Mouse (Mus musculus): ENCODE data around the gene Eno3.
A peak's percentile ranks its signal among the peaks of the same experiment; 100 is the strongest.

Eno3 gene

DNA sequence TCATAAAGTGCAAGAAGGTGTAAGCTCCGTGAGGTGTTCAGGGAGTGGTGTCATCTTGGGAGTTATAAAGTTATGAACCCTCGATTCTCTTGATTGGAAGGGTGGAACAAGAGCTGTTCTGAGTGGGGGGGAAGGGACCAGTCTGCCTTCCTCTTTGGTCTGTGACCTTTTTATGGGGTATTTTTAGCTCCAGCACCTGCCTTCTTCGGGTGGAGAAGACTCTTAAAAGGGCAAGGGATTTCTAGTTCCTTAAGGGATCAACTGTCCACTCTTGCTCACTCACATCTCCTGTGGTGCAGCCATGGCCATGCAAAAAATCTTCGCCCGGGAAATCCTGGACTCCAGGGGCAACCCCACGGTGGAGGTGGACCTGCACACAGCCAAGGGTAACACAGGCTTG, 571 bp downstream of the Eno3 start:
- no peak for DNase-seq (ENCODE audit: low spot score in 2 of 2)

DNA sequence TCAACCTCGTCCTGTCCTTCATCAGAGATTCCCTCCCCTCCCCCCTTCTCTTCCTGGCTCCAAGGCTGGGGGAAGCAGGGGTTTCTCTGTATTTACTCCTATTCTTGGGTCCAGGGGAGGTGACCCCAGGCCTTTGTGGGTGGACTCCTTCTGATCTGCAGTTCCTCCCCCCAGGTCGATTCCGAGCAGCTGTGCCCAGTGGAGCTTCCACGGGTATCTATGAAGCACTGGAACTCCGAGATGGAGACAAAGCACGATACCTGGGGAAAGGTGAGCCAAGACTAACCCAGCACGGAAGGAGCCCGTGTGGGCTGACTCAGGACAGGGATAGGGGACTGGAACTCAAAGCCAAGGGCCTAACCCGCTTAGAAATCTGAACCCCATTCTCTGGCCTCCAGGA, 989 bp downstream of the Eno3 start:
- no peak for DNase-seq (ENCODE audit: low spot score in 2 of 2)

DNA sequence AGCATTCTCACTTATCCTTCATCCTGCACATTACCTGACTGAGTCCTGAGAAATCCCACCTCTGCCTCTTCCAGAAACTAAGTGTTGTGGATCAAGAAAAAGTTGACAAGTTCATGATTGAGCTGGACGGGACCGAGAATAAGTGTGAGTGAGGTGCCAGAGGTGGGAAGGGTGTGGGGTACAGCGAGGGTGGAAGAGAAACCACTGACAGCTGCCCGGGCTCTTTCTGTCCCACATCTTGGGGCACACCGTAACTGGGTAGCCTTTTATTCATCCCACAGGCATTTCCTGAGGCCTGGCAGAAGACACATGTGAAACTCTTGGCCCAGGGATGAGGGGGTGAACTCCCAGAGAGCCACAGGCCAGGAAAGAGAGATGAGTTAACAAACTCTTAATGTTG, 1.5 kb downstream of the Eno3 start:
- DNase-seq (ENCODE audit: low spot score in 2 of 2) = no peak

DNA sequence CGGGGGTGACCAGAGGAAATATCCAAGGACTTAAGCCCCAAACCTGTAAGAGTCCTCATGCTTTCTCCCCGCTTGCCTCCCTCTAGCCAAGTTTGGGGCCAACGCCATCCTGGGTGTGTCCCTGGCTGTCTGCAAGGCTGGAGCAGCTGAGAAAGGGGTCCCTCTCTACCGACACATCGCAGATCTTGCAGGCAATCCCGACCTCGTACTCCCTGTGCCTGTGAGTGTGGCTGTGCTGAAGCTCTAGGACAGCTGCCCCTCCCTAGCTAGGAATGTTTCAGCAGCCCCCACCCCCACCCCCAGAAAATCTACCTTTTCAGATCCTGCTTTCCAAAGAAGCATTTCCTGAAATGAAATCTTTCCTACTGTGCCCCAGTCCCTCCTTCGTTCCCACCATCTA, 1.9 kb downstream of the Eno3 start:
- no peak for DNase-seq (ENCODE audit: low spot score in 2 of 2)

DNA sequence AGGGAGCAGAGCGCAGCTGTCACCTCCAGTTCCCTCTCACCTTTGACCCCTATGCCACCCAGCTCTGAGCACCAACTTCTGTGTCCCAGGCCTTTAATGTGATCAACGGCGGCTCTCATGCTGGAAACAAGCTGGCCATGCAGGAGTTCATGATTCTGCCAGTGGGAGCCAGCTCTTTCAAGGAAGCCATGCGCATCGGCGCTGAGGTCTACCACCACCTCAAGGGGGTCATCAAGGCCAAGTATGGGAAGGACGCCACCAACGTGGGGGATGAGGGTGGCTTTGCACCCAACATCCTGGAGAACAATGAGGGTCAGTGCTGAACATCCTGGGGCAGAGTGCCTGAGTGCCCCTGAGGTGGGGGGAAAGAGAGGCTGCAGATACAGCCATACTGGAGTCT, 3.6 kb downstream of the Eno3 start:
- DNase-seq (ENCODE audit: low spot score in 2 of 2) = no peak

DNA sequence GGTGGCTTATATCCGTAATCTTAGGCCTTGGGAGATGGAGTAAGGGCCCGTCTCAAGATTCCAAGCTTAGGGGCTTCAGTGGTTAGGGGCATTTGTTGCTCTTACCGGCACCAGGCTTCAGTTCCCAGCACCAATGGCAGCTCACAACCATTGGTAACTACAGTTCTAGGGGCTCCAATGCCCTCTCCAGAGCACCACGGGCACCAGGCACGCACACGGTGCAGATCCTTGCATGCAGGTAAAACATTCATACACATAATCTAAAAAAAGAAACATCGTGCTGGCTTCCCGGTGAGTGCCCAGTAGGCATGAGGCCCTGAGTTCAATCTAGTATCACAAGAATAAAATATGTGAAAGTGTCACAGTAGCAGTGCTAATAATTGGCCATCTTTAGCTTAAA, 6.1 kb downstream of the Eno3 start:
- no peak for DNase-seq (ENCODE audit: low spot score in 2 of 2)

DNA sequence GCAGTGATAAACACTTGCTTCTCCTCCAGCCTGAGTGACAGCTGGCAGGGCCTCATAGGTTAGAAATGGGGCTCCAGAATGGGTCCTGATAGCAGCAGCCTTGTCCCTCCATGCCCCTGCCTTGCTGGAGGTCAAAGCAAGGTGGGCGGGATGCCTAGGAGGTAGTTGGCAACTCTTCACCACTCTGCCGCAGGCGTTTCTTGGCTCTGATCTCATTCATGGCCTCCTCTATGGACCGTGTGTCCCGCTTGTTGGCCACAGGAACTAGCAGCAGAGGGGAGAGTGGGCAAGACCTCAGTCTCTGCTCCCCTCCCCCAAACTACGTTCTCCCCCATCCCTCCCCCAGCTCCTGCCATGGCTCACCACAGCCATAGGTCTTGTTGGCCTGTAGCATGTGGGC, 7.0 kb downstream of the Eno3 start:
- no peak for DNase-seq (ENCODE audit: low spot score in 2 of 2)

DNA sequence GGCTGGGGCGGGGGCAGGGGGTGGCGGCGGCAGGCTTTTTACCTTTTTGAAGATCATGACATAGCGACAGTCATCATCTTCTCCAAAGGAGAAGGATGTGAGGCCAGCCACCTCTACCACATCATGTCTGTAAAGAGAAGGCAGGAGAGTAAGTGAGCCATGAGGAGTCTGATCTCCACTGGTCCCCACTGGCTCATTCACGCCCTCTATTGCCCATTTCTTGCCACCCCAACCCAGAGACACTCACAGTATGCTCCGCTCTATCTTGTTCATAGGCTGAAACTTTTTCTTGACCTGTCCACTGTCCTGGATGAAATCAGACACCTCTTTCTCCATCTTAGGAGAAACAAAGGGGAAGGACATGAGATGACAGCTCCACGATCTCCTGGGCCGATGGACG, 7.7 kb downstream of the Eno3 start:
- DNase-seq (ENCODE audit: low spot score in 2 of 2) = no peak

DNA sequence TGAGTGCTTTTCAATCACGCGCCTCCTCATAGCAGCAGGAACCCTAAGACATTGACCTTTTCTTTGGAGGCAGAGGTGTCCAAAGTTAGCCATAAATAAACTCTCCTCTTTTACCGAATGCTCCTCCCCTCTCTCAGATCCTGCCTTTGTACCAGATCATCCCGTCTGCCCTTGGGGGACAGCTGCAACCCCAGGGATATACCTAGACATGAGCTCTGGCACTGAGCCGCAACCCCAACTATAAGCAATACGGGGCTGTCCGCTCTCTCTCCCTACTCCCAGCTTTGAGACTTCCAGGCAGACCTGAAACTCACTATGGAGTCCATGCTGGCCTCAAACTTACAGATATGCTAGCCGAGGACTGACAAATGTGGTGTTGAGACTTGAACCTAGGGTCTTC, 9.7 kb downstream of the Eno3 start:
- no peak for DNase-seq (ENCODE audit: low spot score in 2 of 2)

DNA sequence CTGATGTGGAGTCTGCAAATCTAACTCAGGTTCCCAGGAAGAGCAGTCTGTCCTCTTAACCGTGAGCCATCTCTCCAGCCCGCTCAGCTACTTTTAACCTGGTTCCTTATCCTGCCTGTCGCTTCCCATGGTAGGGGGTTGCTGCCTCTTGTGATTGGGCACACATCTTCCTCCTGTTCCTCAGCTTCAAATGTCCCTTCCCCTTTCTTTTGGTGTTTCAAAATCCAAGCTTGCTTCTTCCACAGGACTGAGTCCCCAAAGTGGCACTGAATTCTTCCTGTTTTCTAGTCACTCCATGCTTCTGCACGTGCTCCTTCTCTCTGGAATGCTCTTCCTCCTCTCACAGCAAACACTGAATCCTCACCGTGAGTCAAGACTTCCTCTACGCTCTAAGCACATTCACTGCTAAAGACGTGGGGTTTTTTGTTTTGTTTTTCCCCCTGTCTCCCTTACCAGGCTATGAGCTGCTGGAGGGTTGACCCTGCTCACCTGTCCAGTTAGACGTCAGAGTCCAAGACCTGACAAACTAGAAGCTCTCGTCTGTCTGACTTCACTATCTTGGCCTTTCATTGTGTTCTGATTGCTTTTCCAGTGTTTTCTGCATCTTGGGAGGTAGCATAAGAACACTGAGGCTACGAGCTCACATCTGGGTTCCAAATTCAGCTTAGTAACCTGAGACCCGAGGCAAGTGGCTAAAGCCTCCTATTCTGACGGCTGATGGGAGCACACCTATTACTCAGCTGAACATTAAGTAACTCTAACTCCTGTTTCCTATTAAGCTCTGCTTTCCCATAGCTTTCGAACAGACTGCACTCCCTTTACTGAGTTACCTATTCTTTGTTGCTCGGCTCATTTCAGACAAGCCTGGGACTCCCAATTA, 10.5 kb downstream of the Eno3 start:
- DNase-seq (ENCODE audit: low spot score in 2 of 2) = no peak

DNA sequence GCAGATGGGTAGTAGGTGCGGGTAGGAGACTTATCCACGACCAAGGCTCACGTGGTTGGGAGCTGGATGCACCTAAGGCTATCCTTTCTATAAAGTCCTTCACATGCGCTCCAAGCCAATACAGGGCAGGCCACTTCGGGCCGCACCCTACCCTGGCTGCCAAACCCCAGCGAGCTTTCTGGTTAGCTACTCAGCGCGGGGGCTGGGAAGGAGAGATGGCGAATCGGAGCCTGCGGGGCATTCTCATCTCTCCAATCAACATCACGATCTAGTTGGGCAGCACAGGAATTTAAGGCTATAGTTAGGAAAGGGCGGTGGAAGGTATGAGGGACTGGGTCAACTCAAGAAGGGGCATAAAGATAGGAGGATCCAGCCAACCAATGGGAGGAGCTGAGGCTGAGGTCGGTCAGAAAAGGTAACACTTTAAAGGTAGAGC, 11.4 kb downstream of the Eno3 start:
- no peak for DNase-seq (ENCODE audit: low spot score in 2 of 2)

DNA sequence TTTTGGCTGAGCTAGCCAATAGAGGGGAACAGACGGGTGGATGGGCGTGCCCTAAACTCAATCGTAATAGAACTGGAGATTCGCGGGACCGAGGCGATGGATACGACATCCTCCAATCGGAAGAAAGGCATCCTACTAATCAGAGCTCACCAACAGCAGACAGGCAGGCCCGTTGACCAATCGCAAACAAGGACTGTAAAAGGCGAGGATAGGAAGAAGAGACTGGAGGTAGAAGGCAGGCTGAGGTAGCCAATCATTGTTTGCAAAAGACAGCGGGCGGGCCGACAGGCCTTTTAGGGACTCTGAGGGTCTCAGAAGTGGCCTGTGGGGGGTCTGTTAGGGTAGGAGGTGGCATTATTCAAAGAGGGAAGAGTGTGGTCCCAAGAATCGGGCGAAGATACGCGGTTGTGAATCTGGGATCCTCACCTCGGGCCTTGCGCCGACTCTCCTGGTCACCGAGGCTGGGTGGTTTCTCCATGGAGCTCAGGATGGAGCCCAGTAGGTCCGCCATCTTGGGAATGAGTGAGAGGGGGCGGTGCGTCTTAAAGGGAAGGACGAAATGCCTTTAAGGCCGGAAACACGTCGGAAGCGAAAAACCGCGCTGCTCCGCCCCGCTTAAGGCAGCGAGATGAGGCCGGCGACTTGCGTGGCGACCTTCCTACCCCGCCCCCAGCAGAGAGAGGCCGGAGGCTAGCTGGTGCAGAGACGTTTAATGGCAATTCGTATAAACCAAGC, 11.9 kb downstream of the Eno3 start, which contains the start of gene Spag7:
TSS of gene Spag7 (minus strand) at position 646 of the 735 bp plus-strand sequence.
- DNase-seq (ENCODE audit: low spot score in 2 of 2) = peak; percentile 99 to 100

DNA sequence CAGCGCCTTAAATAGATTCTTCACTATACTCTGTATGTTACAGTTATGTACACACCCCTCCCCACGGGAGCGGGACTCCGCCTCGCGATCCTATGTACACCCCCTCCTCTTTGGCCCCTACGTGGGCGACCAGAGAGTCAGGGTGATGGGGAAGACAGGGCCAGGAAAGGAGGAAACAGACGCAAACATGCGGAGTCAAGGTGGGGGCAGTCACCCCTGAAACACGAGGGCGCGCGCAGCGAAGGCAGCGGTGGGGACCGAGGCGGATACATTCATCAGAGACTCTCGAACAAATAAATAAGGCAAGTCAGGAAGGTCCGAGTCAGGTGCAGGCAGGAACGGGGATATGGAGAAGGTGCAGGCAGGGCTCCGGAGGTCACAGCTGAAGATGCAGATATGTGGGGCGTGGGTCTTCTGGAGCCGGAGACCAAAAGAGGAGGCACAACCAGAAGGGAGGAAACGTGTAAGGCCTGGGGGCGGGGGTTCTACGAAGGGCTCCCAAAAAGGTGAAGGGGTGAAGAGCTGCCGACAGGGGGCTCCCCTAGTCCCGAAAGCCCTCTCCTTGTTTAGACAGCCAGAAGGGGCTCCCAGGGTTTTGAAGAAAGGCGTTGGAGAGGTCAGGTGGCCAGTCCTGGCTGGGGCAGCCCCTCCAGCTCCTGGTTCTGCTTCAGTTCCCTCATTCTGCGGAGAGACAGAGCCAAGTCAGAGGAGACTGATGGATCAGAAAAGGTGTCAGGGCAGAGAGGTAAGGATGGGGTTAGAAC, 12.8 kb downstream of the Eno3 start:
- no peak for DNase-seq (ENCODE audit: low spot score in 2 of 2)

DNA sequence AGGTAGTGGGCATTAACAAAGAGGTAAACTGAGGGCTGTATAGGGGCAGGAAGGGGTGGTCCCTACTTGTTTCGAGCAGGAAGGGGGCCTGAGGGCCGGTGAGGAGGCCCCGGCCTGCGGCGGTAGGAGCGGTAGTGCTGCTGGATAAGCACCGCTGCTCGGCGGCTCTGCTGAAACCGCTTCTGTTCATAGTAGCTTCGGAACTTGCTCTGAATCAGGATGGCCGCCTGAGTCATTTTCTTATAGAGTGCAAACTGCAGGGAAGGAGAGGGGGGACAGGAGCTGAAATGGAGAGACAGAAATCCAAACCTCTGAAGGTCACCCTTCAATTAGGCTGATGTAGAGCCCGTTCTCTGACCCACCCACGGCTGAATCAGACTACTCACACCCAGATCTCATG, 13.5 kb downstream of the Eno3 start:
- DNase-seq (ENCODE audit: low spot score in 2 of 2) = no peak

DNA sequence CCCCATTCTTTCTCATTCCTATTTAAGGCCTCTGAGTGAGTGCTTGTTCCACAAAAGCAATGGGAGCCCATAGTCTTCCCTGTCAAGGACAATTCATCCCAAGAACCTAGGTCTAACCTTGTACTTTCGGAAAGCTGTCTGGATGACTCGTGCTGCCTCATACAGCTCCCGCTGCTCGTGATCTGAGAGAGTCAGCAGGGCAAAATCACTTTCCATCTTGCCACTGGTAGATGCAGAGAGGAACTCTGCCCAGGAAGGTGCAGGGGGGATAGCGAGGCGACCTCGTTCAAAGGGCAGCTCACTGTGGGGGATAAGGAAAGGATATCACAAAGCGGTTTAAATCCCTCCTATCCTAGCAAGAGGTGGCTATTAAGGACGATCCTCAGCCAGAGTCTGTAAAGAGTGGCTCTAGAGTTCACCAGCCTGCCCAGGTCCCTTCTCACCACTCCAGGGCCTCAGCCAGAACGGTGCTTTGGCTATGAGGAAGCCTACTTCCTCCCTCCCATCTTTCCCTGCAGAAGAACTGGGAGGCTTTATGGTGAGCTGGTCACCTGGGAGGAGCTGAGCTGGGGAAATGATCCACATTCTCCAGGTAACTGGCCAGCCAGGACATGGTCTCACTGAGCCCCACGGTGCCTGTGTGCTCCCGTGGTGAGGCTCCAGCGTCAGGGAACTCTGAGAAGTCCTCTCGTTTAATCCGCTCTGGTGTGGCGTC, 14.5 kb downstream of the Eno3 start:
- no peak for DNase-seq (ENCODE audit: low spot score in 2 of 2)

DNA sequence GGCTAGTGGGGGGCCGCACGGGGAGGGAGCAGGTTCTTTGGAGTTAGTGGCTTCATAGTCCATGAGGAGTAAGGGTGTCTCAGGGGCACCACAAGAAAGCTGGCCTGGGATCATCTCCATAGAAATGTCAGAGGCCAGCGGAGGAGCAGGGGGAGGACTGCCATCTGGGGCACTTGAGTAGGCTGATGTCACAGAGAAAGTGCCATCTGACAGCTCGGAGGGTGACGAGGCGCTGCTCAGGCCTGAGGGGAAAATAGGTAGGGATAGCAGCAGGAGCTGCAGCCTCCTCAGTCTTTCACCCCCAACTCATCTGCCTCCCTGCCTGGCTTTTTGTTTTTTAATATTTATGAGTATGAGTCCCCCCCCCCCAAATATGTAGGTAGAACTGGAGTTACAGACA, 17.0 kb downstream of the Eno3 start:
- no peak for DNase-seq (ENCODE audit: low spot score in 2 of 2)

DNA sequence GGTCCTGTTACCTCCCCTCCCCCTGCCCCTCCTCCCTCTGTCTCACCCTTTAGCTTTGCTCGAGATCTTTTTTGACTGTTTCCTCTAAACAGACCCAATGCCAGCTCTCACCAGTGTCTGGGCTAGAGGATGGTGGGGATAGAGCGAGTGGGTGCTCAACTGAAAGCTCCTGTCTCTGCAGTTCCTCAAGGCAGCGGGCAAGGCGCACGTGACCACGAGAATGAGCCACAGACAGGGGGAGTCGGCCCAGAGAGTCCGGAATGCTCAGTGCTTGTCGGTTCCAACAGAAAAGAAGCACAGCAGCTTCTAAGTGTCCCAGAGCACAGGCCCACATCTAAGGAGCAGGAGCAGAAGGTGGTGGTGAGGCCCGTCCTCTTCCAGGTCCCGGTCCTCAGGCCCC, 17.5 kb downstream of the Eno3 start:
- no peak for DNase-seq (ENCODE audit: low spot score in 2 of 2)

DNA sequence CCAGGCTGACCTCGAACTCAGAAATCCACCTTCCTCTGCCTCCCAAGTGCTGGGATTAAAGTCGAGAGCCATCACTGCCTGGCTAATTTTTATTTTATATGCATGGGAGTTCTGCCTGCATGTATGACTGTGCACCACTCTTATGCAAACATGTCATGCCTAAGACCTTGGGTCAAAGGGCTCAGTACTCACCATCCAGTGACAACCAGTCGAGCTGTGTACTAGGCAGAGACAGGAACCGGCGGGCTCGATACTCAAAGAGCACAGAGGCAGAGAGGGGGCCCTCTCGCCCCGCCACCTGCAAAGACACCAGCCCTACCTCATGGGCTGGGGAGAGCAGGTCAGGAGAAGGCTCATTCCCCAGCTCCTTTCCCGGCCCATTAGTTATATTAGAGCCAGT, 21.1 kb downstream of the Eno3 start:
- DNase-seq (ENCODE audit: low spot score in 2 of 2) = no peak

DNA sequence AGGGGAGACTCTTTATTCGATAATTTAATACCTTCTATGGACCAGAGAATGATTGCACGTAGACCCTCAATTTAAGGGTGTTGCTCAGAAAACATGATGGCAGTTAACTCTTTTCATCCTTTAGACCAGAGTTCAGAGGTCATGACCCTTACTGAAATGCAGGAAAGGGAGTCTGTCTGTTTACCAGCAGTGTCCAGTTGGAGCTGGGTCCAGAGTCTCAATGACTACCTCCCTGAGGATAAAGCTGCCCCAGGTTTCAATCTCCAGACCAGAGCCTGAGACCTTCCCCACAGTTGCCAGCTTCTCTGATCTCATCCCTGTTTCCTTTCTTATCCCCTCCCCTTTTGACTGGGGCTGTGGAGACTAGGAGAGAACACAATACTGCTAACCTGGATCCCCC, 21.6 kb downstream of the Eno3 start:
- no peak for DNase-seq (ENCODE audit: low spot score in 2 of 2)

DNA sequence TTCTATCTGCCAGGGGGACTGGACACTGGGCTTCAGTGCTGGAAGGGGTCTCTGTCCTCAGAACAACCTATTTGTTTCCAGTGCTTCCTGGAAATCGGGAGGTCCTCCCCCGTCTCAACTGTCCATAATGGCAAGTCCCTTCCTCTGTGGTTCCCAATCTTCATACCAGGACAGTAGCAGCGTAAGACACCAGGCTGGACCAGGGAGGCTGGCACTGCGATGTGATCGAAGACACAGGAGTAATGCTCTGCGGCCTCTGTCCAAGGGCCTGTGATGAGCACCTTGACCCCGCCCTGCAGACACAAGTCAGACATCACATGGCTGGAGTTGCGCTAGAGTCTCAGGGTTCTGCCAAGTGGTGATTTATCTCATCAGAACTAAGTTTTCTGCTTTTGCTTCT, 22.4 kb downstream of the Eno3 start:
- DNase-seq (ENCODE audit: low spot score in 2 of 2) = no peak

DNA sequence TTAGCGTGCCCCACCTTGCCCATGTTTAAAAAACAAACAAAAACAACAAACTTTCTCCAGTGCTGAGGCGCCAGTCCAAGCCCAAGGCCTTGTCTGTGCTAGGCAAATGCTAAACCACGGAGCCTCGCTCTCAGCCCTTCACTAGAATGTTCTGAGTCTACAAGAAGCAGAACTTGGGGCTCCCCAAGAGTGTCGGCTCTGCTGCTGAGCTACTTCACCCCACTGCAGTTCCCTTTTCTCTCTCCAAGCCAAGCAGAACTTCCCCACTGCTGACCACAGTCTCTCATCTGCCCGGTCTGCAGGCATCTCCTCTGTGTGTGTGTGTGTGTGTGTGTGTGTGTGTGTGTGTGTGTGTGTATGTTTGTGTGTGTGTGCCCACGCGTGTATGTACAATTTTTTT, 22.9 kb downstream of the Eno3 start:
- no peak for DNase-seq (ENCODE audit: low spot score in 2 of 2)

DNA sequence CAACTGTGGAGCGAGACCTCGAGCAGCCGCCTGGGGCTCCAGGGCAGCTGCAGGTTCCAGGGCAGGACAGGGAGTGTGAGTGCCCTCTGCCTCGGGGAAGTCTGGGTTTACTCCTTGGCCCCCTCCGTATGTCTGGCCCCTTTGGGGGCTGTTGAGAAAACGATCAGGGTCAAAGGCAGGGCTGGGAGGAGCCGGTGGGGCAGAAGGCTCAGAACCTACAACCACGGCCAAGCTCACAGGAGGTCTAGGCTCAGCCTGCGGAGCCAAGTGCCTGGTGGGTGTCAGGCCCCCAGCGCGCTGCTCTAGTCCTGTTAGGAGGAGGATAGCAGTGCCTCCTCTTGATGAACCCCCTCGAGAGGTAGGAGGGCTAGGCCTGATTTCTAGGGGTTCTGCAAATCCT, 24.2 kb downstream of the Eno3 start:
- DNase-seq (ENCODE audit: low spot score in 2 of 2) = no peak
